Mouse (Mus musculus) left cerebral cortex, postnatal 36 days (tissue): ENCODE results near the gene Pelp1. TPM values are rescaled to one million over a fixed set of nuclear protein-coding genes. Genes with fewer than 3 reads are reported as not detected.
"Not testable (repeated sequence)": the region's sequence is repeated elsewhere in the genome, so short reads cannot be mapped to it uniquely, and the experiment has no call there.

ENCODE experiments used
- DNase-seq, 2 experiments: peaks; one replicate each; pipeline ENCODE4 v3.0.0; 2021 to 2022; ENCODE audit warnings: low spot score in 2 of 2, mixed read lengths in 1 of 2
- intact Hi-C: fragments of 180-260 bp; cut with DNase I; formaldehyde crosslinking; loops from one replicate; pipeline ENCODE4 v1.15.1; 2025
- total RNA-seq, 2 experiments: library from RNA; stranded (reverse); gene quantifications; 2 replicates each; pipeline ENCODE4 v1.2.3; 2021

Pelp1 gene
- total RNA-seq, 2 experiments from 2014 or later, result 35.5 to 37.0 TPM

- peak; percentile 97 to 100 for DNase-seq
- intact Hi-C loops, result loop anchor here (1.0 to 10.0 kb wide), 3 partner anchors 19 to 323 kb away; partner anchors contain the start of genes Med11 and Tm4sf5
Observed at GRCm38 (mm10) chr11:70432048-70432894, 22.4 kb upstream of the Pelp1 start, which contains the start of gene Arrb2. Arrb2 (plus strand) TSS chr11:70432635.

GRCm38 (mm10) chr11:70431574-70431973 is 21.7 kb upstream of the Pelp1 start:
- intact Hi-C loops, result loop anchor here (5.0 to 10.0 kb wide), 2 partner anchors 76 to 323 kb away; partner anchors contain the start of gene Tm4sf5
- no peak for DNase-seq

- intact Hi-C loops, DNase-seq: not testable (repeated sequence)
Observed at GRCm38 (mm10) chr11:70426598-70426997, 16.8 kb upstream of the Pelp1 start.

- no peak for DNase-seq
- intact Hi-C loops, result loop anchor here (10.0 kb wide), 2 partner anchors 205 to 345 kb away; partner anchors contain the start of gene Zfp3
Observed at GRCm38 (mm10) chr11:70419486-70419885, 9.7 kb upstream of the Pelp1 start.

GRCm38 (mm10) chr11:70418199-70418598 is 8.4 kb upstream of the Pelp1 start:
- intact Hi-C loops, result loop anchor here (10.0 kb wide), 2 partner anchors 207 to 347 kb away; partner anchors contain the start of gene Zfp3
- DNase-seq, result no peak

- peak; percentile 39 to 62 for DNase-seq
- intact Hi-C loops, result loop anchor here (5.0 to 10.0 kb wide), 3 partner anchors 93 to 351 kb away; partner anchors contain the start of genes Tm4sf5 and Zfp3
Observed at GRCm38 (mm10) chr11:70413961-70414360, 4.1 kb upstream of the Pelp1 start.

GRCm38 (mm10) chr11:70412591-70412990 is 2.8 kb upstream of the Pelp1 start:
- intact Hi-C loops, result loop anchor here (5.0 to 10.0 kb wide), 3 partner anchors 95 to 352 kb away; partner anchors contain the start of genes Tm4sf5 and Zfp3
- DNase-seq, result no peak

- intact Hi-C loops, result loop anchor here (5.0 to 10.0 kb wide), 3 partner anchors 97 to 355 kb away; partner anchors contain the start of genes Tm4sf5 and Zfp3
- no peak for DNase-seq
Observed at GRCm38 (mm10) chr11:70410297-70410643, 439 bp upstream of the Pelp1 start.

- peak; percentile 13 for DNase-seq
- intact Hi-C loops, result no loop called here
Observed at GRCm38 (mm10) chr11:70403598-70403997, 6.2 kb downstream of the Pelp1 start.

GRCm38 (mm10) chr11:70389421-70389820 is 20.4 kb downstream of the Pelp1 start:
- intact Hi-C loops, result no loop called here
- DNase-seq, result no peak

- intact Hi-C loops, result no loop called here
- DNase-seq, result no peak
Observed at GRCm38 (mm10) chr11:70387436-70387835, 22.4 kb downstream of the Pelp1 start.

GRCm38 (mm10) chr11:70384136-70384535 is 25.7 kb downstream of the Pelp1 start:
- no peak for DNase-seq
- intact Hi-C loops, result no loop called here

- intact Hi-C loops, result no loop called here
- DNase-seq, result no peak
Observed at GRCm38 (mm10) chr11:70381330-70381729, 28.5 kb downstream of the Pelp1 start.

GRCm38 (mm10) chr11:70380478-70381005 is 29.3 kb downstream of the Pelp1 start:
- intact Hi-C loops, result no loop called here
- DNase-seq, result no peak

- intact Hi-C loops, result no loop called here
- no peak for DNase-seq
Observed at GRCm38 (mm10) chr11:70376054-70376453, 33.8 kb downstream of the Pelp1 start.

- intact Hi-C loops, result no loop called here
- no peak for DNase-seq
Observed at GRCm38 (mm10) chr11:70374302-70374701, 35.5 kb downstream of the Pelp1 start.

- no peak for DNase-seq
- intact Hi-C loops, result no loop called here
Observed at GRCm38 (mm10) chr11:70372849-70373557, 36.8 kb downstream of the Pelp1 start.

GRCm38 (mm10) chr11:70372396-70372795 is 37.4 kb downstream of the Pelp1 start:
- intact Hi-C loops, result no loop called here
- DNase-seq, result no peak

- intact Hi-C loops, result not testable (repeated sequence)
Observed at GRCm38 (mm10) chr11:70368626-70369025, 41.2 kb downstream of the Pelp1 start.

GRCm38 (mm10) chr11:70367701-70368100 is 42.1 kb downstream of the Pelp1 start:
- intact Hi-C loops, DNase-seq: not testable (repeated sequence)

More at GRCm38 (mm10) chr11:70368626-70369025, 41.2 kb downstream of the Pelp1 start:
- DNase-seq, result not testable (repeated sequence)
